Mouse (Mus musculus): ENCODE results near the gene Mcu. TPM values are rescaled to one million over a fixed set of nuclear protein-coding genes. Genes with fewer than 3 reads are reported as not detected.
A peak's percentile ranks its signal among the peaks of the same experiment; 100 is the strongest.

The Mcu gene
- polyA plus RNA-seq, 1 experiment from 2014 or later: 24.7 TPM

GRCm38 (mm10) chr10:59466626-59467025 is 149.9 kb downstream of the Mcu start:
- 81% methylated on average over 4 of the region's 4 CpGs for WGBS
- DNase-seq (ENCODE audit: low spot score) (no peak), ATAC-seq (ENCODE audit: low FRiP score) (no peak)

GRCm38 (mm10) chr10:59465546-59465945 is 150.9 kb downstream of the Mcu start:
- H3K27me3 ChIP-seq (ENCODE audit: control insufficient read depth, insufficient read depth, low read length): no peaks in the 10 kb centered on the region
- DNase-seq (ENCODE audit: low spot score): no peak
- no peak overlapping the region for H3K27ac ChIP-seq (ENCODE audit: low read depth, low read length)
- H3K4me1 ChIP-seq (replicated peaks; ENCODE audit: control insufficient read depth, insufficient read depth, low read length): no peaks in the 10 kb centered on the region
- no peak for ATAC-seq (ENCODE audit: low FRiP score)
- 91% methylated on average over 3 of the region's 3 CpGs for WGBS
- no peak overlapping the region for H3K4me3 ChIP-seq (ENCODE audit: low read depth, low read length)
- H3K36me3 ChIP-seq (ENCODE audit: control insufficient read depth, insufficient read depth, low read length): no peaks in the 10 kb centered on the region
- H3K9me3 ChIP-seq (ENCODE audit: control insufficient read depth, low read length): no peaks in the 10 kb centered on the region
- no peak overlapping the region for H3K9ac ChIP-seq (ENCODE audit: low read depth, low read length)
- H3K4me2 ChIP-seq (replicated peaks; ENCODE audit: low read depth, low read length): no peak overlapping the region

More at GRCm38 (mm10) chr10:59466626-59467025, 149.9 kb downstream of the Mcu start:
- Histone ChIP-seq H3K4me2 (replicated peaks; ENCODE audit: low read depth, low read length) (no peak overlapping the region), H3K9ac (ENCODE audit: low read depth, low read length) (no peak overlapping the region), H3K27me3 (ENCODE audit: control insufficient read depth, insufficient read depth, low read length) (no peaks in the 10 kb centered on the region), H3K4me3 (ENCODE audit: low read depth, low read length) (no peak overlapping the region), H3K4me1 (replicated peaks; ENCODE audit: control insufficient read depth, insufficient read depth, low read length) (no peaks in the 10 kb centered on the region), H3K9me3 (ENCODE audit: control insufficient read depth, low read length) (no peaks in the 10 kb centered on the region), H3K27ac (ENCODE audit: low read depth, low read length) (no peak overlapping the region), H3K36me3 (ENCODE audit: control insufficient read depth, insufficient read depth, low read length) (no peaks in the 10 kb centered on the region)

GRCm38 (mm10) chr10:59462307-59462706 is 154.2 kb downstream of the Mcu start:
- Histone ChIP-seq H3K27me3 (ENCODE audit: control insufficient read depth, insufficient read depth, low read length) (no peaks in the 10 kb centered on the region), H3K4me3 (ENCODE audit: low read depth, low read length) (no peak overlapping the region), H3K4me2 (replicated peaks; ENCODE audit: low read depth, low read length) (no peak overlapping the region), H3K9me3 (ENCODE audit: control insufficient read depth, low read length) (no peaks in the 10 kb centered on the region), H3K4me1 (replicated peaks; ENCODE audit: control insufficient read depth, insufficient read depth, low read length) (no peaks in the 10 kb centered on the region), H3K27ac (ENCODE audit: low read depth, low read length) (no peak overlapping the region), H3K9ac (ENCODE audit: low read depth, low read length) (no peak overlapping the region), H3K36me3 (ENCODE audit: control insufficient read depth, insufficient read depth, low read length) (no peaks in the 10 kb centered on the region)
- no peak for ATAC-seq (ENCODE audit: low FRiP score)
- DNase-seq (ENCODE audit: low spot score): no peak
- 88% methylated on average over 6 of the region's 6 CpGs for WGBS

- ATAC-seq (ENCODE audit: low FRiP score) (no peak), DNase-seq (ENCODE audit: low spot score) (no peak)
- Histone ChIP-seq H3K9me3 (ENCODE audit: control insufficient read depth, low read length) (no peaks in the 10 kb centered on the region), H3K4me2 (replicated peaks; ENCODE audit: low read depth, low read length) (no peak overlapping the region), H3K36me3 (ENCODE audit: control insufficient read depth, insufficient read depth, low read length) (no peaks in the 10 kb centered on the region), H3K27ac (ENCODE audit: low read depth, low read length) (no peak overlapping the region), H3K4me1 (replicated peaks; ENCODE audit: control insufficient read depth, insufficient read depth, low read length) (no peaks in the 10 kb centered on the region), H3K4me3 (ENCODE audit: low read depth, low read length) (no peak overlapping the region), H3K9ac (ENCODE audit: low read depth, low read length) (no peak overlapping the region), H3K27me3 (ENCODE audit: control insufficient read depth, insufficient read depth, low read length) (no peaks in the 10 kb centered on the region)
- WGBS: 91% methylated on average over 12 of the region's 12 CpGs
Observed at GRCm38 (mm10) chr10:59459767-59460166, 156.7 kb downstream of the Mcu start.

- DNase-seq (ENCODE audit: low spot score) (no peak), ATAC-seq (ENCODE audit: low FRiP score) (no peak)
- no peak overlapping the region for H3K4me3 ChIP-seq (ENCODE audit: low read depth, low read length)
- no peaks in the 10 kb centered on the region for H3K36me3 ChIP-seq (ENCODE audit: control insufficient read depth, insufficient read depth, low read length)
- WGBS: 97% methylated on average over 15 of the region's 15 CpGs
- no peak overlapping the region for H3K4me2 ChIP-seq (replicated peaks; ENCODE audit: low read depth, low read length)
- no peak overlapping the region for H3K9ac ChIP-seq (ENCODE audit: low read depth, low read length)
- no peaks in the 10 kb centered on the region for H3K27me3 ChIP-seq (ENCODE audit: control insufficient read depth, insufficient read depth, low read length)
- no peaks in the 10 kb centered on the region for H3K9me3 ChIP-seq (ENCODE audit: control insufficient read depth, low read length)
- H3K27ac ChIP-seq (ENCODE audit: low read depth, low read length): no peak overlapping the region
- no peaks in the 10 kb centered on the region for H3K4me1 ChIP-seq (replicated peaks; ENCODE audit: control insufficient read depth, insufficient read depth, low read length)
Observed at GRCm38 (mm10) chr10:59454631-59455030, 161.9 kb downstream of the Mcu start.

GRCm38 (mm10) chr10:59451839-59452238 is 164.7 kb downstream of the Mcu start:
- DNase-seq (ENCODE audit: low spot score): peak; percentile 37
- Histone ChIP-seq H3K27ac (ENCODE audit: low read depth, low read length) (no peak overlapping the region), H3K4me2 (replicated peaks; ENCODE audit: low read depth, low read length) (no peak overlapping the region), H3K4me3 (ENCODE audit: low read depth, low read length) (no peak overlapping the region), H3K36me3 (ENCODE audit: control insufficient read depth, insufficient read depth, low read length) (no peaks in the 10 kb centered on the region), H3K9me3 (ENCODE audit: control insufficient read depth, low read length) (no peaks in the 10 kb centered on the region), H3K9ac (ENCODE audit: low read depth, low read length) (no peak overlapping the region), H3K4me1 (replicated peaks; ENCODE audit: control insufficient read depth, insufficient read depth, low read length) (no peaks in the 10 kb centered on the region), H3K27me3 (ENCODE audit: control insufficient read depth, insufficient read depth, low read length) (no peaks in the 10 kb centered on the region)
- peak; percentile 51 for ATAC-seq (ENCODE audit: low FRiP score)
- 60% methylated on average over 5 of the region's 5 CpGs for WGBS

GRCm38 (mm10) chr10:59447546-59447945 is 168.9 kb downstream of the Mcu start:
- Histone ChIP-seq H3K27me3 (ENCODE audit: control insufficient read depth, insufficient read depth, low read length) (no peaks in the 10 kb centered on the region), H3K4me1 (replicated peaks; ENCODE audit: control insufficient read depth, insufficient read depth, low read length) (no peaks in the 10 kb centered on the region), H3K36me3 (ENCODE audit: control insufficient read depth, insufficient read depth, low read length) (no peaks in the 10 kb centered on the region), H3K9ac (ENCODE audit: low read depth, low read length) (no peak overlapping the region), H3K9me3 (ENCODE audit: control insufficient read depth, low read length) (no peaks in the 10 kb centered on the region), H3K4me2 (replicated peaks; ENCODE audit: low read depth, low read length) (no peak overlapping the region), H3K4me3 (ENCODE audit: low read depth, low read length) (no peak overlapping the region), H3K27ac (ENCODE audit: low read depth, low read length) (no peak overlapping the region)
- ATAC-seq (ENCODE audit: low FRiP score) (no peak), DNase-seq (ENCODE audit: low spot score) (no peak)
- 84% methylated on average over 9 of the region's 9 CpGs for WGBS

- 89% methylated on average over 10 of the region's 10 CpGs for WGBS
- Histone ChIP-seq H3K9ac (ENCODE audit: low read depth, low read length) (no peak overlapping the region), H3K4me2 (replicated peaks; ENCODE audit: low read depth, low read length) (no peak overlapping the region), H3K27me3 (ENCODE audit: control insufficient read depth, insufficient read depth, low read length) (no peaks in the 10 kb centered on the region), H3K9me3 (ENCODE audit: control insufficient read depth, low read length) (no peaks in the 10 kb centered on the region), H3K4me3 (ENCODE audit: low read depth, low read length) (no peak overlapping the region), H3K4me1 (replicated peaks; ENCODE audit: control insufficient read depth, insufficient read depth, low read length) (no peaks in the 10 kb centered on the region), H3K27ac (ENCODE audit: low read depth, low read length) (no peak overlapping the region), H3K36me3 (ENCODE audit: control insufficient read depth, insufficient read depth, low read length) (no peaks in the 10 kb centered on the region)
- DNase-seq (ENCODE audit: low spot score) (no peak), ATAC-seq (ENCODE audit: low FRiP score) (no peak)
Observed at GRCm38 (mm10) chr10:59446911-59447437, 169.5 kb downstream of the Mcu start.

GRCm38 (mm10) chr10:59444635-59445034 is 171.9 kb downstream of the Mcu start:
- H3K4me2 ChIP-seq (replicated peaks; ENCODE audit: low read depth, low read length): no peak overlapping the region
- no peak overlapping the region for H3K27ac ChIP-seq (ENCODE audit: low read depth, low read length)
- no peaks in the 10 kb centered on the region for H3K27me3 ChIP-seq (ENCODE audit: control insufficient read depth, insufficient read depth, low read length)
- H3K4me3 ChIP-seq (ENCODE audit: low read depth, low read length): no peak overlapping the region
- H3K36me3 ChIP-seq (ENCODE audit: control insufficient read depth, insufficient read depth, low read length): no peaks in the 10 kb centered on the region
- ATAC-seq (ENCODE audit: low FRiP score) (peak; percentile 68), DNase-seq (ENCODE audit: low spot score) (peak; percentile 47)
- no peaks in the 10 kb centered on the region for H3K4me1 ChIP-seq (replicated peaks; ENCODE audit: control insufficient read depth, insufficient read depth, low read length)
- WGBS: 39% methylated on average over 8 of the region's 8 CpGs
- H3K9me3 ChIP-seq (ENCODE audit: control insufficient read depth, low read length): no peaks in the 10 kb centered on the region
- no peak overlapping the region for H3K9ac ChIP-seq (ENCODE audit: low read depth, low read length)
